ENCODE assay signal across 17 mouse cellular contexts in the genomic region with DNA sequence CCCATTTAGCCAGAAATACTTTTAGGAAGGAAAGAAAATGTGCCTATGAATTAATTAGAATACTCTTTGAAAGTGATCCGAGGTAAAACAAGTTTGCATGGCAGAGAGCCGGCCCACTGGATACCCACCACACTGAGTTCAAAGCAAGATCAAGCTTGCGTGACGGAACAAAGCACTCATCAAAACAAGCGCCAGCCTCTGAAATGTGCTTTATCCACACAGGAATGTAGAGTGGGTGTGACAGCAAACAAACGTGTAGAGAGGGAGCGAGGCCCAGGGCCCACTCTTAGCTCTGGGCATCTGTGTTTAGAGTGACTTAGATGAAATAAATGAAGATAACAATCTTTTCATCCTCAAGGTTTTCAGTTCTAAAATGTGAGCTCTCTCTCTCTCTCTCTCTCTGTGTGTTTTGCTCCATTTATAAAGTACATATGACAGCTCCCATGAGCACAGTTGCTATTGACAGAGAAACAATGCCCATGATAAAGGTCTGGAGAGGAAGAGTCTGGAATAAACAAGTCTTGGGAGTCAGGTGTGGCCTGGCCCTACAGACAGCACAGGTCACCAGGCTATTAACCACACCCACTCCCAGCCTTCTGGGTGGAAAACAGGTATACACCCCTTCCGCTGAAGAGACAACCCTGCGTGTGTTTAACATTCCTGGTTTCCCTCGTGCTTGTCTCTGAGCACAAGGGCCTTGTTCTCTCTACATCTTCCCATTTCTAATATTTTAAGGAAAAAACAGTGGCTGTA. TPM values are rescaled to one million over a fixed set of nuclear protein-coding genes. Genes with fewer than 3 reads are reported as not detected.
DNase-seq lines count a peak whose midpoint lies in the region; ATAC-seq and TF ChIP-seq lines count a peak whose summit lies in the region.
"Had no signal": no experiment of that assay in that cellular context is flagged by ENCODE, and none has a peak within 500 bp of the region (broad histone marks: within the 10 kb centered on the region; RNA-seq: fewer than 3 reads in every experiment).

No protein-coding gene starts in this region.

- H3K9ac ChIP-seq in embryonic facial prominence, embryonic 11.5 days (replicated peaks; ENCODE audit: low read length), result no peak overlapping the region
- H3K9ac ChIP-seq in lung, postnatal 0 days (replicated peaks; ENCODE audit: low read depth), result no peak overlapping the region
- H3K9ac ChIP-seq in intestine, embryonic 16.5 days (ENCODE audit: low read depth, low read length), result no peak overlapping the region
- no peak overlapping the region for H3K9ac ChIP-seq in stomach, postnatal 0 days (ENCODE audit: low read length)
- H3K9ac ChIP-seq: forebrain, postnatal 0 days; hindbrain, embryonic 12.5 days; liver, embryonic 12.5 days had no signal

- H3K27me3 ChIP-seq in embryonic facial prominence, embryonic 11.5 days (ENCODE audit: control insufficient read depth, insufficient read depth, low read length), result no peaks in the 10 kb centered on the region
- H3K27me3 ChIP-seq in embryonic facial prominence, embryonic 10.5 days (replicated peaks; ENCODE audit: low read depth, poor library complexity, severe bottlenecking), result no peaks in the 10 kb centered on the region
- no peaks in the 10 kb centered on the region for H3K27me3 ChIP-seq in lung, postnatal 0 days (replicated peaks; ENCODE audit: insufficient read depth, low read length)
- no peaks in the 10 kb centered on the region for H3K27me3 ChIP-seq in intestine, embryonic 16.5 days (replicated peaks; ENCODE audit: control insufficient read depth, insufficient read depth, low read length)
- H3K27me3 ChIP-seq in stomach, postnatal 0 days (ENCODE audit: control insufficient read depth, insufficient read depth, low read length), result no peaks in the 10 kb centered on the region
- H3K27me3 ChIP-seq: hindbrain, embryonic 12.5 days; liver, embryonic 12.5 days had no signal

- H3K9me3 ChIP-seq in embryonic facial prominence, embryonic 11.5 days (replicated peaks; ENCODE audit: control insufficient read depth, low read length), result no peaks in the 10 kb centered on the region
- H3K9me3 ChIP-seq in embryonic facial prominence, embryonic 10.5 days, result no peaks in the 10 kb centered on the region
- H3K9me3 ChIP-seq in lung, postnatal 0 days (ENCODE audit: low read length), result no peaks in the 10 kb centered on the region
- H3K9me3 ChIP-seq in intestine, embryonic 16.5 days (ENCODE audit: control insufficient read depth, low read length), result no peaks in the 10 kb centered on the region
- no peaks in the 10 kb centered on the region for H3K9me3 ChIP-seq in stomach, postnatal 0 days (ENCODE audit: control insufficient read depth, low read length)
- H3K9me3 ChIP-seq: hindbrain, embryonic 12.5 days; liver, embryonic 12.5 days had no signal

- H3K27ac ChIP-seq in embryonic facial prominence, embryonic 11.5 days (replicated peaks; ENCODE audit: low read depth, low read length), result no peak overlapping the region
- H3K27ac ChIP-seq in embryonic facial prominence, embryonic 10.5 days (replicated peaks), result no peak overlapping the region
- H3K27ac ChIP-seq in lung, postnatal 0 days (ENCODE audit: low read length), result peak overlapping the region; percentile 27
- 0 out of 2 replicates have a peak overlapping the region, but pooled peaks have one; percentile 37 for H3K27ac ChIP-seq in intestine, embryonic 16.5 days (ENCODE audit: low read length)
- H3K27ac ChIP-seq in stomach, postnatal 0 days (replicated peaks), result 0 out of 2 replicates have a peak overlapping the region, but pooled peaks have one; percentile 18
- H3K27ac ChIP-seq: hindbrain, embryonic 12.5 days; liver, embryonic 12.5 days had no signal

- ATAC-seq in embryonic facial prominence, embryonic 11.5 days (replicated peaks; ENCODE audit: insufficient number of reproducible peaks, low FRiP score, low TSS enrichment, low read depth), result no peak
- ATAC-seq in lung, postnatal 0 days, result peak; percentile 85
- peak; percentile 65 for ATAC-seq in intestine, embryonic 16.5 days
- ATAC-seq in stomach, postnatal 0 days (ENCODE audit: low FRiP score, low TSS enrichment), result peak; percentile 61; the same call in 1 of the 2 replicates
- ATAC-seq: forebrain, postnatal 0 days; liver, embryonic 12.5 days had no signal

- peak; percentile 38 for TF ChIP-seq EP300 in lung, postnatal 0 days (IDR thresholded peaks at IDR 0.05)
- TF ChIP-seq EP300 in stomach, postnatal 0 days (optimal IDR thresholded peaks at IDR 0.05), result no peak

- DNase-seq in embryonic facial prominence, embryonic 11.5 days (ENCODE audit: low spot score), result peak; percentile 3
- no peak for DNase-seq in embryonic facial prominence, embryonic 10.5 days (ENCODE audit: low spot score)
- peak; percentile 46 for DNase-seq in lung, postnatal 0 days (ENCODE audit: low spot score)
- no peak for DNase-seq in lung, postnatal 10 days
- no peak for DNase-seq in stomach, postnatal 0 days (ENCODE audit: low spot score)
- no peak for DNase-seq in c-Kit-positive CD71-positive TER-119-positive erythroid progenitor cells, embryonic 14.5 days (ENCODE audit: low spot score)
- no peak for DNase-seq in natural killer cell, adult 2 months (ENCODE audit: low spot score in 2 of 2)
- DNase-seq: adrenal gland, postnatal 25 days; cerebellum, postnatal 14 days; forebrain, postnatal 0 days; gastrocnemius, postnatal 25 days; kidney, postnatal 36 days; left cerebral cortex, postnatal 4 days; thymus, postnatal 25 days had no signal

- 58% methylated on average over 10 of the region's 10 CpGs for WGBS in embryonic facial prominence, embryonic 11.5 days
- WGBS in embryonic facial prominence, embryonic 10.5 days, result 64% methylated on average over 10 of the region's 10 CpGs
- 43% methylated on average over 10 of the region's 10 CpGs for WGBS in lung, postnatal 0 days
- 56% methylated on average over 10 of the region's 10 CpGs for WGBS in intestine, embryonic 16.5 days
- WGBS in stomach, postnatal 0 days, result 46% methylated on average over 10 of the region's 10 CpGs

- H3K4me3 ChIP-seq in embryonic facial prominence, embryonic 11.5 days (ENCODE audit: low read depth, low read length), result no peak overlapping the region
- H3K4me3 ChIP-seq in embryonic facial prominence, embryonic 10.5 days, result no peak overlapping the region
- H3K4me3 ChIP-seq in lung, postnatal 0 days (ENCODE audit: low read depth, low read length), result no peak overlapping the region
- H3K4me3 ChIP-seq in intestine, embryonic 16.5 days (ENCODE audit: low read length), result no peak overlapping the region
- H3K4me3 ChIP-seq in stomach, postnatal 0 days (ENCODE audit: low read depth, low read length), result no peak overlapping the region
- H3K4me3 ChIP-seq: hindbrain, embryonic 12.5 days; liver, embryonic 12.5 days had no signal

- H3K36me3 ChIP-seq in embryonic facial prominence, embryonic 11.5 days (replicated peaks; ENCODE audit: control insufficient read depth, insufficient read depth, low read depth, low read length), result no peaks in the 10 kb centered on the region; the same call in 1 of the 2 replicates
- peaks cover 55% of the 10 kb centered on the region for H3K36me3 ChIP-seq in embryonic facial prominence, embryonic 10.5 days (replicated peaks)
- peaks cover 10% of the 10 kb centered on the region; the same call in 1 of the 2 replicates for H3K36me3 ChIP-seq in lung, postnatal 0 days (ENCODE audit: insufficient read depth, low read length)
- H3K36me3 ChIP-seq in intestine, embryonic 16.5 days (ENCODE audit: control insufficient read depth, insufficient read depth, low read length), result peaks cover 6% of the 10 kb centered on the region
- H3K36me3 ChIP-seq in stomach, postnatal 0 days (ENCODE audit: control insufficient read depth, insufficient read depth, low read length), result peaks cover 14% of the 10 kb centered on the region

- H3K4me1 ChIP-seq in embryonic facial prominence, embryonic 11.5 days (ENCODE audit: control insufficient read depth, insufficient read depth, low read length), result no peaks in the 10 kb centered on the region
- 0 out of 2 replicates have a peak, but pooled peaks cover 2% of the 10 kb centered on the region for H3K4me1 ChIP-seq in embryonic facial prominence, embryonic 10.5 days
- H3K4me1 ChIP-seq in lung, postnatal 0 days (ENCODE audit: insufficient read depth, low read depth, low read length), result no peaks in the 10 kb centered on the region
- 0 out of 2 replicates have a peak, but pooled peaks cover 9% of the 10 kb centered on the region for H3K4me1 ChIP-seq in intestine, embryonic 16.5 days (ENCODE audit: control insufficient read depth, insufficient read depth, low read length)
- no peaks in the 10 kb centered on the region for H3K4me1 ChIP-seq in stomach, postnatal 0 days (replicated peaks; ENCODE audit: control insufficient read depth, insufficient read depth)
- H3K4me1 ChIP-seq: hindbrain, embryonic 12.5 days; liver, embryonic 12.5 days had no signal

- H3K4me2 ChIP-seq in embryonic facial prominence, embryonic 11.5 days (ENCODE audit: low read depth, low read length), result no peak overlapping the region
- H3K4me2 ChIP-seq in lung, postnatal 0 days (replicated peaks; ENCODE audit: low read depth, low read length), result no peak overlapping the region
- no peak overlapping the region for H3K4me2 ChIP-seq in intestine, embryonic 16.5 days (ENCODE audit: low read depth, low read length)
- H3K4me2 ChIP-seq in stomach, postnatal 0 days (replicated peaks; ENCODE audit: low read depth), result no peak overlapping the region
- H3K4me2 ChIP-seq: hindbrain, embryonic 12.5 days; liver, embryonic 12.5 days had no signal

- no peak for TF ChIP-seq CTCF in lung, postnatal 0 days (IDR thresholded peaks at IDR 0.05)
- TF ChIP-seq CTCF in stomach, postnatal 0 days (IDR thresholded peaks at IDR 0.05; ENCODE audit: low read depth), result no peak

RNA-seq across cellular contexts. Expression of a gene that starts 8.0 kb away (rescaled TPM):
- 11.8 and 13.8 TPM in 2 replicates for polyA plus RNA-seq in embryonic facial prominence, embryonic 11.5 days (2014; fragmentation: Nextera tagmentation; extraction: Ambion mirVana)
- 9.5 and 11.2 TPM in 2 replicates for polyA plus RNA-seq in embryonic facial prominence, embryonic 10.5 days (2016; fragmentation: Nextera tagmentation; extraction: Ambion mirVana)
- polyA plus RNA-seq in lung, postnatal 0 days (2015; fragmentation: Nextera tagmentation; extraction: Ambion mirVana), result 19.9 TPM in 2 replicates
- 91.1 and 136 TPM in 2 replicates for polyA plus RNA-seq in intestine, embryonic 16.5 days (2015; fragmentation: Nextera tagmentation; extraction: Ambion mirVana)
- polyA plus RNA-seq in stomach, postnatal 0 days (2015; fragmentation: Nextera tagmentation; extraction: Ambion mirVana), result 9.3 and 10.0 TPM in 2 replicates

RNA-seq across cellular contexts. Expression of a gene that starts 35.5 kb away (rescaled TPM):
- polyA plus RNA-seq in embryonic facial prominence, embryonic 11.5 days (2014; fragmentation: Nextera tagmentation; extraction: Ambion mirVana), result 6.0 and 6.2 TPM in 2 replicates
- polyA plus RNA-seq in embryonic facial prominence, embryonic 10.5 days (2016; fragmentation: Nextera tagmentation; extraction: Ambion mirVana), result 4.0 and 4.4 TPM in 2 replicates
- 2.7 TPM in 2 replicates for polyA plus RNA-seq in lung, postnatal 0 days (2015; fragmentation: Nextera tagmentation; extraction: Ambion mirVana)
- polyA plus RNA-seq in intestine, embryonic 16.5 days (2015; fragmentation: Nextera tagmentation; extraction: Ambion mirVana), result 4.1 and 4.9 TPM in 2 replicates
- polyA plus RNA-seq in stomach, postnatal 0 days (2015; fragmentation: Nextera tagmentation; extraction: Ambion mirVana), result 13.5 and 13.6 TPM in 2 replicates

Comparison
In these comparisons a context has a peak if more than half of its experiments do, and no peak if none do; other contexts are left out.
1. DNase-seq: peak in embryonic facial prominence, embryonic 11.5 days (single experiment) and lung, postnatal 0 days (single experiment); none in embryonic facial prominence, embryonic 10.5 days (single experiment), lung, postnatal 10 days (single experiment), stomach, postnatal 0 days (single experiment), c-Kit-positive CD71-positive TER-119-positive erythroid progenitor cells, embryonic 14.5 days (single experiment) and natural killer cell, adult 2 months (0 of 2).
2. H3K27ac ChIP-seq: peak in lung, postnatal 0 days (single experiment), intestine, embryonic 16.5 days (single experiment) and stomach, postnatal 0 days (single experiment); none in embryonic facial prominence, embryonic 11.5 days (single experiment) and embryonic facial prominence, embryonic 10.5 days (single experiment).